Mouse (Mus musculus): ENCODE measurements around the gene Dpt.
A peak's percentile ranks its signal among the peaks of the same experiment; 100 is the strongest.

Gene Dpt

GRCm38 (mm10) chr1:164796471-164796870 is at the start of gene Dpt:
TSS of gene Dpt (plus strand) at chr1:164796644.
- no peak for DNase-seq (ENCODE audit: low read depth, low spot score)

GRCm38 (mm10) chr1:164753736-164754135 is 42.7 kb upstream of the Dpt start:
- DNase-seq (ENCODE audit: low read depth, low spot score): no peak

- no peak for DNase-seq (ENCODE audit: low read depth, low spot score)
These were observed 40.8 kb upstream of the Dpt start for GRCm38 (mm10) chr1:164755671-164756070.

- no peak for DNase-seq (ENCODE audit: low read depth, low spot score)
These were observed 39.5 kb upstream of the Dpt start for GRCm38 (mm10) chr1:164756951-164757350.

GRCm38 (mm10) chr1:164758401-164758800 is 38.0 kb upstream of the Dpt start:
- DNase-seq (ENCODE audit: low read depth, low spot score): no peak

- DNase-seq (ENCODE audit: low read depth, low spot score): peak; percentile 18
These were observed 34.2 kb upstream of the Dpt start for GRCm38 (mm10) chr1:164762276-164762675.

- DNase-seq (ENCODE audit: low read depth, low spot score): no peak
These were observed 29.8 kb upstream of the Dpt start for GRCm38 (mm10) chr1:164766646-164767045.

- DNase-seq (ENCODE audit: low read depth, low spot score): no peak
These were observed 25.8 kb upstream of the Dpt start for GRCm38 (mm10) chr1:164770611-164771010.

- no peak for DNase-seq (ENCODE audit: low read depth, low spot score)
These were observed 15.5 kb upstream of the Dpt start for GRCm38 (mm10) chr1:164780851-164781510.

- DNase-seq (ENCODE audit: low read depth, low spot score): no peak
These were observed 10.3 kb upstream of the Dpt start for GRCm38 (mm10) chr1:164786165-164786564.

- no peak for DNase-seq (ENCODE audit: low read depth, low spot score)
These were observed 8.7 kb upstream of the Dpt start for GRCm38 (mm10) chr1:164787771-164788170.

- no peak for DNase-seq (ENCODE audit: low read depth, low spot score)
These were observed 8.2 kb upstream of the Dpt start for GRCm38 (mm10) chr1:164788292-164788691.

- peak; percentile 31 for DNase-seq (ENCODE audit: low read depth, low spot score)
These were observed 6.1 kb upstream of the Dpt start for GRCm38 (mm10) chr1:164790296-164790695.

GRCm38 (mm10) chr1:164793049-164793448 is 3.4 kb upstream of the Dpt start:
- DNase-seq (ENCODE audit: low read depth, low spot score): no peak

GRCm38 (mm10) chr1:164797746-164798285 is 1.4 kb downstream of the Dpt start:
- DNase-seq (ENCODE audit: low read depth, low spot score): no peak

GRCm38 (mm10) chr1:164798471-164798922 is 2.1 kb downstream of the Dpt start:
- no peak for DNase-seq (ENCODE audit: low read depth, low spot score)

- DNase-seq (ENCODE audit: low read depth, low spot score): no peak
These were observed 2.7 kb downstream of the Dpt start for GRCm38 (mm10) chr1:164799161-164799560.

- DNase-seq (ENCODE audit: low read depth, low spot score): no peak
These were observed 7.8 kb downstream of the Dpt start for GRCm38 (mm10) chr1:164804277-164804676.

GRCm38 (mm10) chr1:164804751-164805435 is 8.4 kb downstream of the Dpt start:
- DNase-seq (ENCODE audit: low read depth, low spot score): no peak

- no peak for DNase-seq (ENCODE audit: low read depth, low spot score)
These were observed 12.9 kb downstream of the Dpt start for GRCm38 (mm10) chr1:164809371-164809770.

- DNase-seq (ENCODE audit: low read depth, low spot score): no peak
These were observed 14.9 kb downstream of the Dpt start for GRCm38 (mm10) chr1:164811296-164811695.

GRCm38 (mm10) chr1:164814243-164814642 is 17.8 kb downstream of the Dpt start:
- no peak for DNase-seq (ENCODE audit: low read depth, low spot score)

GRCm38 (mm10) chr1:164815330-164815729 is 18.9 kb downstream of the Dpt start:
- DNase-seq (ENCODE audit: low read depth, low spot score): no peak

Measured in ES-CJ7 (cell line).